Comparison of ENCODE assay signal across 11 mouse cellular contexts in the genomic region with DNA sequence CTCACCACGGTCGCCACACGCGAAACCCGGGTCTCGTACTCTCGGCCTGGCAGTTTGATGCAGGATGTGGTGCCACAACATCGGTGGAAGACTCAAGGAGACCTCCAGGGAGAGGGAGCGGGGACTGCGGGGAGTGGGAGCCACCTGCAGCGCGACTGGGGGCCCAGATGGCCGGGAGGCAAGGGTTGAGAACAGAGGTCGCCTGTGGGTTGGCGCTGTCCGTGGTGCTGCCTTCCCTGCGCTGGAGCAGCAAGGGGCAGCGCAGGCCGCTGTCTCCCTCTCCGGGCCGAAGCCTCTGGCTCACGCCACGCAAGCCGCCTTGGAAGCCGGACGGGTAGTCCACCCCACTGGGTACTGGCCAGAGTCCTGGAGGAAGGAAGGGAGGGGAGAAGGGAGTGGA. TPM values are rescaled to one million over a fixed set of nuclear protein-coding genes. Genes with fewer than 3 reads are reported as not detected.
DNase-seq lines count a peak whose midpoint lies in the region; ATAC-seq lines count a peak whose summit lies in the region.
"Had no signal": no experiment of that assay in that cellular context is flagged by ENCODE, and none has a peak within 500 bp of the region (broad histone marks: within the 10 kb centered on the region; RNA-seq: fewer than 3 reads in every experiment).

No protein-coding gene starts in this region.

- peak overlapping the region; percentile 30; the same call in 1 of the 2 replicates for H3K4me3 ChIP-seq in forebrain, embryonic 14.5 days (ENCODE audit: low read depth, low read length)
- no peak overlapping the region for H3K4me3 ChIP-seq in intestine, embryonic 16.5 days (ENCODE audit: low read length)

- no peak overlapping the region for H3K27ac ChIP-seq in forebrain, embryonic 14.5 days (ENCODE audit: low read depth, low read length)
- H3K27ac ChIP-seq in intestine, embryonic 16.5 days (ENCODE audit: low read length), result no peak overlapping the region

- WGBS in forebrain, embryonic 14.5 days, result 4% methylated on average over 25 of the region's 26 CpGs
- WGBS in intestine, embryonic 16.5 days, result 5% methylated on average over 22 of the region's 26 CpGs

- peak overlapping the region; percentile 66 for H3K4me2 ChIP-seq in forebrain, embryonic 14.5 days (ENCODE audit: low read length)
- H3K4me2 ChIP-seq in intestine, embryonic 16.5 days (ENCODE audit: low read depth, low read length), result no peak overlapping the region

- peak; percentile 54 for DNase-seq in cerebellum, adult 9-11 months
- no peak for DNase-seq in cerebellum, adult 11-12 months
- peak; percentile 67 for DNase-seq in adrenal gland, adult 2 months
- DNase-seq in forebrain, embryonic 14.5 days (ENCODE audit: low spot score), result no peak
- peak; percentile 70 for DNase-seq in lung, postnatal 36 days
- DNase-seq in spleen, postnatal 36 days (ENCODE audit: low spot score in 2 of 2), result peak; percentile 23 to 39

- no peaks in the 10 kb centered on the region for H3K36me3 ChIP-seq in forebrain, embryonic 14.5 days (ENCODE audit: control insufficient read depth, insufficient read depth, low read length)
- no peaks in the 10 kb centered on the region for H3K36me3 ChIP-seq in intestine, embryonic 16.5 days (ENCODE audit: control insufficient read depth, insufficient read depth, low read length)

- no peak for ATAC-seq in forebrain, embryonic 14.5 days
- 0 out of 2 replicates have a peak, but pooled peaks have one; percentile 20 for ATAC-seq in intestine, embryonic 16.5 days
- ATAC-seq in frontal cortex, adult (ENCODE audit: low TSS enrichment), result no peak

- H3K9me3 ChIP-seq in forebrain, embryonic 14.5 days (replicated peaks; ENCODE audit: control insufficient read depth, low read length), result no peaks in the 10 kb centered on the region
- no peaks in the 10 kb centered on the region for H3K9me3 ChIP-seq in intestine, embryonic 16.5 days (ENCODE audit: control insufficient read depth, low read length)

- peaks cover 93% of the 10 kb centered on the region for H3K27me3 ChIP-seq in forebrain, embryonic 14.5 days (replicated peaks; ENCODE audit: control insufficient read depth, insufficient read depth, low read length)
- peaks cover 83% of the 10 kb centered on the region for H3K27me3 ChIP-seq in intestine, embryonic 16.5 days (replicated peaks; ENCODE audit: control insufficient read depth, insufficient read depth, low read length)

- H3K4me1 ChIP-seq in forebrain, embryonic 14.5 days (ENCODE audit: control insufficient read depth, insufficient read depth, low read length), result peaks cover 27% of the 10 kb centered on the region
- H3K4me1 ChIP-seq in intestine, embryonic 16.5 days (ENCODE audit: control insufficient read depth, insufficient read depth, low read length), result peaks cover 21% of the 10 kb centered on the region

- no peak overlapping the region for H3K9ac ChIP-seq in forebrain, embryonic 14.5 days (ENCODE audit: low read length)
- no peak overlapping the region for H3K9ac ChIP-seq in intestine, embryonic 16.5 days (ENCODE audit: low read depth, low read length)

RNA-seq across cellular contexts. Expression of a gene that starts 4.6 kb away (rescaled TPM):
- not detected for total RNA-seq in adrenal gland, adult 2 months (2021)
- 0.30 TPM in 1 of 2 replicates, not detected in the other for polyA plus RNA-seq in adrenal gland, adult 2 months (2012; rRNA removed)
- polyA plus RNA-seq in forebrain, embryonic 14.5 days (2014; fragmentation: Nextera tagmentation; extraction: Ambion mirVana), result not detected in 2 replicates
- not detected in 2 replicates for polyA plus RNA-seq in intestine, embryonic 16.5 days (2015; fragmentation: Nextera tagmentation; extraction: Ambion mirVana)
- total RNA-seq: gastrocnemius, adult 8-10 months; neutrophil, adult 5-6 weeks had no signal
- polyA plus RNA-seq: C2C12 had no signal

RNA-seq across cellular contexts. Expression of a gene that starts 10.1 kb away (rescaled TPM):
- total RNA-seq in adrenal gland, adult 2 months (2021), result 10 to 100 TPM; 34.6 to 49.1 TPM
- 39.5 and 48.3 TPM in 2 replicates for polyA plus RNA-seq in adrenal gland, adult 2 months (2012; rRNA removed)
- 13.2 and 18.2 TPM in 2 replicates for polyA plus RNA-seq in forebrain, embryonic 14.5 days (2014; fragmentation: Nextera tagmentation; extraction: Ambion mirVana)
- 13.7 and 15.4 TPM in 2 replicates for polyA plus RNA-seq in intestine, embryonic 16.5 days (2015; fragmentation: Nextera tagmentation; extraction: Ambion mirVana)

RNA-seq across cellular contexts. Expression of a gene that starts 12.9 kb away (rescaled TPM):
- 1 to 10 TPM; 3.5 to 8.3 TPM for total RNA-seq in adrenal gland, adult 2 months (2021)
- polyA plus RNA-seq in adrenal gland, adult 2 months (2012; rRNA removed), result 16.6 and 22.4 TPM in 2 replicates
- 6.7 and 8.4 TPM in 2 replicates for polyA plus RNA-seq in forebrain, embryonic 14.5 days (2014; fragmentation: Nextera tagmentation; extraction: Ambion mirVana)
- polyA plus RNA-seq in intestine, embryonic 16.5 days (2015; fragmentation: Nextera tagmentation; extraction: Ambion mirVana), result 3.4 and 4.7 TPM in 2 replicates

RNA-seq across cellular contexts. Expression of a gene that starts 31.9 kb away (rescaled TPM):
- 1 to 10 TPM in 1 of 2 experiments, under 1 TPM in 1; 0.84 to 1.1 TPM for total RNA-seq in adrenal gland, adult 2 months (2021)
- polyA plus RNA-seq in adrenal gland, adult 2 months (2012; rRNA removed), result 0.26 and 0.67 TPM in 2 replicates
- 2.4 and 2.5 TPM in 2 replicates for polyA plus RNA-seq in forebrain, embryonic 14.5 days (2014; fragmentation: Nextera tagmentation; extraction: Ambion mirVana)
- 1.5 and 1.8 TPM in 2 replicates for polyA plus RNA-seq in intestine, embryonic 16.5 days (2015; fragmentation: Nextera tagmentation; extraction: Ambion mirVana)
- total RNA-seq: gastrocnemius, adult 8-10 months; neutrophil, adult 5-6 weeks had no signal

RNA-seq across cellular contexts. Expression of a gene that starts 38.7 kb away (rescaled TPM):
- total RNA-seq in adrenal gland, adult 2 months (2021), result 100 to 1,000 TPM; 401 to 498 TPM
- polyA plus RNA-seq in adrenal gland, adult 2 months (2012; rRNA removed), result 12.3 and 12.5 TPM in 2 replicates
- 196 and 235 TPM in 2 replicates for polyA plus RNA-seq in forebrain, embryonic 14.5 days (2014; fragmentation: Nextera tagmentation; extraction: Ambion mirVana)
- 281 and 323 TPM in 2 replicates for polyA plus RNA-seq in intestine, embryonic 16.5 days (2015; fragmentation: Nextera tagmentation; extraction: Ambion mirVana)

Comparison
In these comparisons a context has a peak if more than half of its experiments do, and no peak if none do; other contexts are left out.
1. DNase-seq: peak in cerebellum, adult 9-11 months (single experiment), adrenal gland, adult 2 months (single experiment), lung, postnatal 36 days (single experiment) and spleen, postnatal 36 days (2 of 2); none in cerebellum, adult 11-12 months (single experiment) and forebrain, embryonic 14.5 days (single experiment).